Mouse (Mus musculus): ENCODE measurements around the gene Fbxl13.

Gene Fbxl13

GRCm38 (mm10) chr5:21574386-21575209 is 70.8 kb downstream of the Fbxl13 start:
- DNase-seq: no peak

GRCm38 (mm10) chr5:21572764-21573416 is 72.5 kb downstream of the Fbxl13 start:
- DNase-seq: no peak

- DNase-seq: no peak
Observed at GRCm38 (mm10) chr5:21567784-21568183, 77.7 kb downstream of the Fbxl13 start.

- DNase-seq: no peak
Observed at GRCm38 (mm10) chr5:21565392-21566065, 79.9 kb downstream of the Fbxl13 start.

- DNase-seq: no peak
Observed at GRCm38 (mm10) chr5:21563936-21564335, 81.5 kb downstream of the Fbxl13 start.

- DNase-seq: no peak
Observed at GRCm38 (mm10) chr5:21556502-21556901, 88.9 kb downstream of the Fbxl13 start.

- no peak for DNase-seq
Observed at GRCm38 (mm10) chr5:21554732-21555131, 90.7 kb downstream of the Fbxl13 start.

GRCm38 (mm10) chr5:21553685-21554084 is 91.7 kb downstream of the Fbxl13 start:
- DNase-seq: no peak

- no peak for DNase-seq
Observed at GRCm38 (mm10) chr5:21547005-21547404, 98.4 kb downstream of the Fbxl13 start.

GRCm38 (mm10) chr5:21545786-21546185 is 99.6 kb downstream of the Fbxl13 start:
- no peak for DNase-seq

GRCm38 (mm10) chr5:21545227-21545626 is 100.2 kb downstream of the Fbxl13 start:
- no peak for DNase-seq

GRCm38 (mm10) chr5:21544821-21545220 is 100.6 kb downstream of the Fbxl13 start:
- DNase-seq: no peak

GRCm38 (mm10) chr5:21543409-21544201 is 101.8 kb downstream of the Fbxl13 start, which contains the start of gene Lrrc17:
TSS of gene Lrrc17 (plus strand) at chr5:21543559.
- DNase-seq: no peak

- DNase-seq: no peak
Observed at GRCm38 (mm10) chr5:21542226-21542625, 103.2 kb downstream of the Fbxl13 start.

GRCm38 (mm10) chr5:21532921-21533320 is 112.5 kb downstream of the Fbxl13 start:
- DNase-seq: no peak

- DNase-seq: no peak
Observed at GRCm38 (mm10) chr5:21532126-21532525, 113.3 kb downstream of the Fbxl13 start.

GRCm38 (mm10) chr5:21529110-21529720 is 116.2 kb downstream of the Fbxl13 start:
- no peak for DNase-seq

- no peak for DNase-seq
Observed at GRCm38 (mm10) chr5:21528068-21528842, 117.2 kb downstream of the Fbxl13 start.

GRCm38 (mm10) chr5:21527488-21527911 is 117.9 kb downstream of the Fbxl13 start:
- DNase-seq: no peak

- DNase-seq: no peak
Observed at GRCm38 (mm10) chr5:21526835-21527485, 118.5 kb downstream of the Fbxl13 start.

GRCm38 (mm10) chr5:21519166-21519565 is 126.3 kb downstream of the Fbxl13 start:
- DNase-seq: no peak

All from thymus, postnatal 14 days (tissue).